Mouse (Mus musculus) left cerebral cortex, adult 9 months (tissue): ENCODE measurements around the gene Slc30a10.

Experiments
- DNase-seq, 2 experiments: peaks; one replicate each; pipeline ENCODE4 v3.0.0; 2022; ENCODE audit warnings: low spot score in 2 of 2

Slc30a10 gene

GRCm38 (mm10) chr1:185517566-185517965 is 62.9 kb downstream of the Slc30a10 start:
- peak in 1 of 2 experiments; percentile 46 for DNase-seq
